ENCODE assay signal across 33 mouse cellular contexts in the genomic region with DNA sequence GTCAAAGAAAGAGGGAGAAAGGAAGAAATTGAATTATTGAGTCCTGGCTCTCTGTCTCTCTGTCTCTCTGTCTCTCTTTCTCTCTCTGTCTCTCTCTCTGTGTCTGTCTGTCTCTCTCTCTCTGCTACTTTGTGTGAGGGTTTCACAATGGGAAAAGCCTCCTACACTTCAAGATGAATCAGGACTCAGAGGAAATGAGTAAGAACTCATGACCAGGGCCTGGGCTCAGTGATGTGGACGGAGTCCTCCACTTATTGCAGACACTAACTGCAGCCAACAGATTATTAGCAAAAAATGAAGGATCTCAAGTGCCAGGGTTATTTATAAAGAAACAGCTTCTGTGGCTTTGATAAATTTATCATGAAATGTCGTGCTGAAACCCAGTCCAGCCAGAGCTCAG. TPM values are rescaled to one million over a fixed set of nuclear protein-coding genes. Genes with fewer than 3 reads are reported as not detected.
"Had no signal": no experiment of that assay in that cellular context is flagged by ENCODE, and none has a peak within 500 bp of the region (broad histone marks: within the 10 kb centered on the region; RNA-seq: fewer than 3 reads in every experiment).

No protein-coding gene starts in this region.

- H3K4me1 ChIP-seq: liver, embryonic 12.5 days had no signal

- H3K27ac ChIP-seq: heart, adult 2 months; heart, embryonic 13.5 days; heart, embryonic 15.5 days; hindbrain, embryonic 13.5 days; hindbrain, embryonic 15.5 days; hindbrain, postnatal 0 days; limb, embryonic 13.5 days; limb, embryonic 15.5 days; liver, embryonic 12.5 days had no signal

- H3K36me3 ChIP-seq: heart, embryonic 13.5 days; heart, embryonic 15.5 days; hindbrain, embryonic 13.5 days; hindbrain, embryonic 15.5 days; limb, embryonic 13.5 days; limb, embryonic 15.5 days; liver, embryonic 12.5 days had no signal

- H3K27me3 ChIP-seq: hindbrain, embryonic 13.5 days; hindbrain, embryonic 15.5 days; limb, embryonic 13.5 days; limb, embryonic 15.5 days had no signal

- H3K4me2 ChIP-seq: heart, embryonic 11.5 days; heart, embryonic 13.5 days; heart, embryonic 15.5 days; hindbrain, embryonic 13.5 days; hindbrain, embryonic 15.5 days; limb, embryonic 13.5 days; limb, embryonic 15.5 days; liver, embryonic 12.5 days had no signal

- H3K9me3 ChIP-seq: heart, embryonic 13.5 days; heart, embryonic 15.5 days; hindbrain, embryonic 13.5 days; hindbrain, embryonic 15.5 days; limb, embryonic 13.5 days; limb, embryonic 15.5 days; liver, embryonic 12.5 days had no signal

- H3K4me3 ChIP-seq: heart, adult 2 months; heart, embryonic 13.5 days; heart, embryonic 15.5 days; hindbrain, embryonic 13.5 days; hindbrain, embryonic 15.5 days; limb, embryonic 13.5 days; limb, embryonic 15.5 days; liver, embryonic 12.5 days had no signal

- H3K9ac ChIP-seq: heart, embryonic 13.5 days; heart, embryonic 15.5 days; hindbrain, embryonic 13.5 days; hindbrain, embryonic 15.5 days; limb, embryonic 13.5 days; limb, embryonic 15.5 days; liver, embryonic 12.5 days had no signal

- ATAC-seq: hindbrain, postnatal 0 days; intestine, embryonic 16.5 days; liver, embryonic 12.5 days had no signal

- DNase-seq: gastrocnemius, postnatal 14 days; gastrocnemius, postnatal 36 days; heart, adult 11 months; heart, adult 2 months; heart, postnatal 14 days; heart, postnatal 36 days; kidney, adult 18-20 months; kidney, adult 8-10 months; kidney, postnatal 10 days; kidney, postnatal 25 days; kidney, postnatal 4 days; layer of hippocampus, adult 9-11 months; layer of hippocampus, postnatal 36 days; left cerebral cortex, postnatal 4 days had no signal

RNA-seq across cellular contexts. Expression of a gene that starts 43.8 kb away (rescaled TPM):
- total RNA-seq: gastrocnemius, adult 18-20 months; gastrocnemius, adult 8-10 months; gastrocnemius, postnatal 36 days; heart, adult 2 months; heart, postnatal 14 days; heart, postnatal 36 days; hematopoietic stem cell, adult 5-6 weeks; hindbrain, postnatal 0 days; liver, adult 2 months had no signal
- polyA plus RNA-seq: heart, embryonic 11.5 days; heart, embryonic 13.5 days; heart, postnatal 0 days; hindbrain, embryonic 11.5 days; hindbrain, embryonic 13.5 days; intestine, embryonic 14.5 days; intestine, embryonic 16.5 days; limb, embryonic 11.5 days; liver, adult 2 months had no signal

RNA-seq across cellular contexts. Expression of a gene that starts 44.4 kb away (rescaled TPM):
- polyA plus RNA-seq: kidney, embryonic 14.5 days had no signal
